Mouse (Mus musculus): ENCODE data around the gene Mbd5. TPM values are rescaled to one million over a fixed set of nuclear protein-coding genes. Genes with fewer than 3 reads are reported as not detected.

Gene Mbd5
- polyA plus RNA-seq, 1 experiment from 2014 or later = 39.6 TPM

- Histone ChIP-seq H3K27me3 (ENCODE audit: control insufficient read depth, insufficient read depth, low read length) (no peaks in the 10 kb centered on the region), H3K4me3 (ENCODE audit: low read depth, low read length) (no peak overlapping the region), H3K9ac (replicated peaks; ENCODE audit: low read depth, low read length) (no peak overlapping the region), H3K27ac (ENCODE audit: low read length) (no peak overlapping the region), H3K4me2 (replicated peaks; ENCODE audit: low read depth, low read length) (no peak overlapping the region), H3K36me3 (ENCODE audit: control insufficient read depth, insufficient read depth, low read length) (no peaks in the 10 kb centered on the region; the same call in 1 of the 2 replicates), H3K9me3 (ENCODE audit: control insufficient read depth, low read depth, low read length) (no peaks in the 10 kb centered on the region), H3K4me1 (ENCODE audit: control insufficient read depth, insufficient read depth, low read length) (no peaks in the 10 kb centered on the region)
- ATAC-seq (ENCODE audit: insufficient number of reproducible peaks, insufficient read depth, low FRiP score, low read depth) = no peak
Observed at GRCm38 (mm10) chr2:49096765-49097164, 147.5 kb downstream of the Mbd5 start.

- Histone ChIP-seq H3K4me1 (ENCODE audit: control insufficient read depth, insufficient read depth, low read length) (no peaks in the 10 kb centered on the region), H3K4me3 (ENCODE audit: low read depth, low read length) (no peak overlapping the region), H3K9me3 (ENCODE audit: control insufficient read depth, low read depth, low read length) (no peaks in the 10 kb centered on the region), H3K27me3 (ENCODE audit: control insufficient read depth, insufficient read depth, low read length) (no peaks in the 10 kb centered on the region), H3K36me3 (ENCODE audit: control insufficient read depth, insufficient read depth, low read length) (no peaks in the 10 kb centered on the region), H3K9ac (replicated peaks; ENCODE audit: low read depth, low read length) (no peak overlapping the region), H3K4me2 (replicated peaks; ENCODE audit: low read depth, low read length) (no peak overlapping the region), H3K27ac (ENCODE audit: low read length) (no peak overlapping the region)
- no peak for ATAC-seq (ENCODE audit: insufficient number of reproducible peaks, insufficient read depth, low FRiP score, low read depth)
Observed at GRCm38 (mm10) chr2:49108906-49109305, 159.6 kb downstream of the Mbd5 start.

DNA sequence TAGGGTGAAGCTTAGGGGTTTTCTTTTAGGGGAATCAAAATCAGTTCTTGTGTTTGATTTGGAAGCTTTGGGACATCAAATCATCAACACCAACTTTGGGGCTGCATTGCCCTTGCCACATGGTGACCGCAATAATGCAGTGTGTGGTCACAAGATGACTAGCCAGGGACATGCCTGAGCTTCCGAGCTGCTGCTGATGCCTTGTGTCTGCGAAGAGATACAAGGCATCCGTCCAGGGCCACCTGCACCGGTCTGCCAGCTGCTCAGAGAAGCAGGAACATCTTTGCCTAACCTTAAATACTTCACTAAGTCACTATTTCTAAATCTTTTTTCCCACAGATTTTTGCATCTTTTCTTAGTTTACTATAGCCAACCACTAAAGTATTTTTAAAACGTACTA is 170.6 kb downstream of the Mbd5 start:
- ATAC-seq (ENCODE audit: insufficient number of reproducible peaks, insufficient read depth, low FRiP score, low read depth) = no peak
- Histone ChIP-seq H3K4me2 (replicated peaks; ENCODE audit: low read depth, low read length) (no peak overlapping the region), H3K36me3 (ENCODE audit: control insufficient read depth, insufficient read depth, low read length) (no peaks in the 10 kb centered on the region), H3K9ac (replicated peaks; ENCODE audit: low read depth, low read length) (no peak overlapping the region), H3K4me3 (ENCODE audit: low read depth, low read length) (no peak overlapping the region), H3K9me3 (ENCODE audit: control insufficient read depth, low read depth, low read length) (no peaks in the 10 kb centered on the region), H3K27ac (ENCODE audit: low read length) (no peak overlapping the region), H3K4me1 (ENCODE audit: control insufficient read depth, insufficient read depth, low read length) (no peaks in the 10 kb centered on the region), H3K27me3 (ENCODE audit: control insufficient read depth, insufficient read depth, low read length) (no peaks in the 10 kb centered on the region)
- WGBS = 89% methylated on average over 6 of the region's 6 CpGs

- Histone ChIP-seq H3K9me3 (ENCODE audit: control insufficient read depth, low read depth, low read length) (no peaks in the 10 kb centered on the region), H3K27ac (ENCODE audit: low read length) (no peak overlapping the region), H3K4me2 (replicated peaks; ENCODE audit: low read depth, low read length) (no peak overlapping the region), H3K4me1 (ENCODE audit: control insufficient read depth, insufficient read depth, low read length) (no peaks in the 10 kb centered on the region), H3K27me3 (ENCODE audit: control insufficient read depth, insufficient read depth, low read length) (no peaks in the 10 kb centered on the region), H3K36me3 (ENCODE audit: control insufficient read depth, insufficient read depth, low read length) (no peaks in the 10 kb centered on the region), H3K4me3 (ENCODE audit: low read depth, low read length) (no peak overlapping the region), H3K9ac (replicated peaks; ENCODE audit: low read depth, low read length) (no peak overlapping the region)
- 75% methylated on average over 3 of the region's 3 CpGs for WGBS
- no peak for ATAC-seq (ENCODE audit: insufficient number of reproducible peaks, insufficient read depth, low FRiP score, low read depth)
Observed at GRCm38 (mm10) chr2:49121603-49122002, 172.3 kb downstream of the Mbd5 start.

DNA sequence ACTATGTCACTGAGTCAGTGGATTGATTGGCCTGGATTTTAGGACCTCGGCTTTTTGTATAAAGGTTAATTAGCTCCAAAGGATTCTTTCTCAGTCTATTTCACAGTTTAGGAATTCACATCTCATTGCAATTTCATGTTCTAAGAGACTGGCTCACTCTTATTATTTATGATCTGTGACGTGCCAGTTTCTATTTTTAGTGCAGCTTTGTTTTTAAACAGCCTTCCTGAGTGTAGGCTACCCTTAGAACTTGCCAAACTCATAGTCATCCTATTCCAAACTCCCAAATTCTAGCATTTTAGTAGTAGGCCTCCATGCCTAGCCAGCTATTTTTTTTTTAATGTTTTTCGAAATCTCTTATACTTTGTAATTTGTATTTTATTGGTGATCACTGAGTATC is 192.9 kb downstream of the Mbd5 start:
- H3K4me3 ChIP-seq (ENCODE audit: low read depth, low read length) = no peak overlapping the region
- no peak overlapping the region for H3K9ac ChIP-seq (replicated peaks; ENCODE audit: low read depth, low read length)
- H3K4me2 ChIP-seq (replicated peaks; ENCODE audit: low read depth, low read length) = no peak overlapping the region
- no peak overlapping the region for H3K27ac ChIP-seq (ENCODE audit: low read length)
- H3K27me3 ChIP-seq (ENCODE audit: control insufficient read depth, insufficient read depth, low read length) = no peaks in the 10 kb centered on the region
- no peak for ATAC-seq (ENCODE audit: insufficient number of reproducible peaks, insufficient read depth, low FRiP score, low read depth)
- H3K4me1 ChIP-seq (ENCODE audit: control insufficient read depth, insufficient read depth, low read length) = no peaks in the 10 kb centered on the region
- H3K36me3 ChIP-seq (ENCODE audit: control insufficient read depth, insufficient read depth, low read length) = no peaks in the 10 kb centered on the region
- WGBS = 58% methylated on average over 3 of the region's 3 CpGs
- H3K9me3 ChIP-seq (ENCODE audit: control insufficient read depth, low read depth, low read length) = no peaks in the 10 kb centered on the region

GRCm38 (mm10) chr2:49153649-49154048 is 204.3 kb downstream of the Mbd5 start:
- Histone ChIP-seq H3K36me3 (ENCODE audit: control insufficient read depth, insufficient read depth, low read length) (no peaks in the 10 kb centered on the region), H3K27ac (ENCODE audit: low read length) (no peak overlapping the region), H3K27me3 (ENCODE audit: control insufficient read depth, insufficient read depth, low read length) (no peaks in the 10 kb centered on the region), H3K4me2 (replicated peaks; ENCODE audit: low read depth, low read length) (no peak overlapping the region), H3K4me1 (ENCODE audit: control insufficient read depth, insufficient read depth, low read length) (no peaks in the 10 kb centered on the region), H3K9me3 (ENCODE audit: control insufficient read depth, low read depth, low read length) (no peaks in the 10 kb centered on the region), H3K4me3 (ENCODE audit: low read depth, low read length) (no peak overlapping the region), H3K9ac (replicated peaks; ENCODE audit: low read depth, low read length) (no peak overlapping the region)
- no peak for ATAC-seq (ENCODE audit: insufficient number of reproducible peaks, insufficient read depth, low FRiP score, low read depth)
- WGBS = 61% methylated on average over 1 of the region's 1 CpGs

DNA sequence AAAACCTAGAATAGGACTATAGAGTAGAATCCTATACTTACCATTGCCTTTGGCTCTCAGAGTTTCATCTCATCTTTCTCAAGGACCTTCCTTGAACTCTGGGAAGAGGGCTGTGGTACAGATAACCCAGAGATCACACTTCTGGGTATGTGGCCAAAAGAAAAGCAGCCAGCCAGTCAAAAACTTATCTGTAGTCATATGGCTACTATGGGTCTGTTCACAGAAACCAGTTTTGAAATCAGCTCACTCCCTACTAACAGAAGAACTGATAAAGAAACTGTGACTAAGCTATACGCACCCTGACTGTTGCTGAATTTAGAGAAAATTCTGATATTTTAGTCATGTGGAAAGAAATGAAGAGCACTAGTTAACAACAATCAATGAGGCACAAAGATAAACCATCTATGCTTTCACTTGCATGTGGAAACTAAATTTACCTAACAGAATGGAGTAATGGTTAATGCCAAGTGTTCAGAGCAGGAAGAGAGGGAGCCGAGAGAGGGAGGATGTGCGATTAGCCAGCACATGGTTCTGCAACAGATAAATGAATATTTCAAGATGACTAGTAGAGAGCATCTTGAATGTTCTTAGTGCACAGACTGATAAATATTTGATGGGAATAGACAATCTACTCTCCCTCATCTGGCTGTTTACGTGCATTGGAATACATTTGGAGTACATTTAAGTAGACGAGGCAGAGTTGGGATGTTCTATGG is 211.1 kb downstream of the Mbd5 start:
- Histone ChIP-seq H3K4me3 (ENCODE audit: low read depth, low read length) (no peak overlapping the region), H3K9me3 (ENCODE audit: control insufficient read depth, low read depth, low read length) (no peaks in the 10 kb centered on the region), H3K27ac (ENCODE audit: low read length) (no peak overlapping the region), H3K36me3 (ENCODE audit: control insufficient read depth, insufficient read depth, low read length) (no peaks in the 10 kb centered on the region), H3K4me2 (replicated peaks; ENCODE audit: low read depth, low read length) (no peak overlapping the region), H3K27me3 (ENCODE audit: control insufficient read depth, insufficient read depth, low read length) (no peaks in the 10 kb centered on the region), H3K4me1 (ENCODE audit: control insufficient read depth, insufficient read depth, low read length) (no peaks in the 10 kb centered on the region), H3K9ac (replicated peaks; ENCODE audit: low read depth, low read length) (no peak overlapping the region)
- ATAC-seq (ENCODE audit: insufficient number of reproducible peaks, insufficient read depth, low FRiP score, low read depth) = no peak
- WGBS = 94% methylated on average over 5 of the region's 5 CpGs

GRCm38 (mm10) chr2:49169766-49170165 is 220.5 kb downstream of the Mbd5 start:
- no peaks in the 10 kb centered on the region for H3K4me1 ChIP-seq (ENCODE audit: control insufficient read depth, insufficient read depth, low read length)
- ATAC-seq (ENCODE audit: insufficient number of reproducible peaks, insufficient read depth, low FRiP score, low read depth) = no peak

GRCm38 (mm10) chr2:49177015-49177414 is 227.7 kb downstream of the Mbd5 start:
- 86% methylated on average over 3 of the region's 3 CpGs for WGBS
- no peak for ATAC-seq (ENCODE audit: insufficient number of reproducible peaks, insufficient read depth, low FRiP score, low read depth)

More at GRCm38 (mm10) chr2:49169766-49170165, 220.5 kb downstream of the Mbd5 start:
- Histone ChIP-seq H3K9me3 (ENCODE audit: control insufficient read depth, low read depth, low read length) (no peaks in the 10 kb centered on the region), H3K27me3 (ENCODE audit: control insufficient read depth, insufficient read depth, low read length) (no peaks in the 10 kb centered on the region), H3K4me3 (ENCODE audit: low read depth, low read length) (no peak overlapping the region), H3K27ac (ENCODE audit: low read length) (no peak overlapping the region), H3K9ac (replicated peaks; ENCODE audit: low read depth, low read length) (no peak overlapping the region), H3K36me3 (ENCODE audit: control insufficient read depth, insufficient read depth, low read length) (no peaks in the 10 kb centered on the region), H3K4me2 (replicated peaks; ENCODE audit: low read depth, low read length) (no peak overlapping the region)
- WGBS = 87% methylated on average over 3 of the region's 3 CpGs

More at GRCm38 (mm10) chr2:49177015-49177414, 227.7 kb downstream of the Mbd5 start:
- no peak overlapping the region for H3K9ac ChIP-seq (replicated peaks; ENCODE audit: low read depth, low read length)
- no peak overlapping the region for H3K27ac ChIP-seq (ENCODE audit: low read length)
- no peaks in the 10 kb centered on the region for H3K4me1 ChIP-seq (ENCODE audit: control insufficient read depth, insufficient read depth, low read length)
- H3K4me3 ChIP-seq (ENCODE audit: low read depth, low read length) = no peak overlapping the region
- H3K9me3 ChIP-seq (ENCODE audit: control insufficient read depth, low read depth, low read length) = no peaks in the 10 kb centered on the region
- H3K4me2 ChIP-seq (replicated peaks; ENCODE audit: low read depth, low read length) = no peak overlapping the region
- H3K36me3 ChIP-seq (ENCODE audit: control insufficient read depth, insufficient read depth, low read length) = no peaks in the 10 kb centered on the region
- H3K27me3 ChIP-seq (ENCODE audit: control insufficient read depth, insufficient read depth, low read length) = no peaks in the 10 kb centered on the region
